9 mouse cellular contexts compared by ENCODE assay signal in the genomic region with DNA sequence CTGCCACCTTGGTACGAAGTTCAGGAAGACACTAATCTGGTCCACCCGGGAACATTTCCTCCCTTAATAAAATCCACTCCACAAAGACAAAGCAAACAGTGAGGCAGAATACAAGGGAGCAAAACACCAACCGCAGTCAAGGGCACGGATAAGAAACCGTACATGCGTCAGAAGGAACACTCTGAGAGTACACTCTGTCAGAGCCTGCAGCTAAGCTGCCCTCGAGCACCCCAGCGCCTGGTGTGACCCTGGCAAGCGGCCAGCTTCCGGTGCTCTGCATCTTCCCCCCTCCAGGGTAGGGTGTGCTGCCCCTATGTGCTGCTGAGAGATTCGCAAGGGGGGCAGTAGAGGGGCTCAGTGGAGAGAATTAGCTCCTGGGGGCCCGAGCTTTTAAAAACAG. TPM values are rescaled to one million over a fixed set of nuclear protein-coding genes. Genes with fewer than 3 reads are reported as not detected.
A peak's percentile ranks its signal among the peaks of the same experiment; 100 is the strongest.
DNase-seq lines count a peak whose midpoint lies in the region; ATAC-seq and TF ChIP-seq lines count a peak whose summit lies in the region.
"Had no signal": no experiment of that assay in that cellular context is flagged by ENCODE, and none has a peak within 500 bp of the region (broad histone marks: within the 10 kb centered on the region; RNA-seq: fewer than 3 reads in every experiment).

No protein-coding gene starts in this region.

- H3K4me3 ChIP-seq in left cerebral cortex, adult 2 months, result no peak overlapping the region
- H3K4me3 ChIP-seq in heart, embryonic 16.5 days (ENCODE audit: low read length), result no peak overlapping the region
- no peak overlapping the region for H3K4me3 ChIP-seq in limb, embryonic 11.5 days (ENCODE audit: low read depth, low read length)
- H3K4me3 ChIP-seq in midbrain, embryonic 15.5 days, result no peak overlapping the region

- H3K9ac ChIP-seq in heart, embryonic 16.5 days (ENCODE audit: low read length), result peak overlapping the region; percentile 45; the same call in 1 of the 2 replicates
- 0 out of 2 replicates have a peak overlapping the region, but pooled peaks have one; percentile 23 for H3K9ac ChIP-seq in limb, embryonic 11.5 days (ENCODE audit: low read length)
- H3K9ac ChIP-seq in midbrain, embryonic 15.5 days, result no peak overlapping the region
- H3K9ac ChIP-seq: liver, embryonic 14.5 days had no signal

- no peaks in the 10 kb centered on the region for H3K27me3 ChIP-seq in heart, embryonic 16.5 days (ENCODE audit: control insufficient read depth, insufficient read depth, low read length)
- H3K27me3 ChIP-seq in limb, embryonic 11.5 days (ENCODE audit: control insufficient read depth, insufficient read depth, low read length), result no peaks in the 10 kb centered on the region
- no peaks in the 10 kb centered on the region for H3K27me3 ChIP-seq in midbrain, embryonic 15.5 days (replicated peaks)

- 12% methylated on average over 12 of the region's 12 CpGs for WGBS in heart, embryonic 16.5 days
- 39% methylated on average over 12 of the region's 12 CpGs for WGBS in limb, embryonic 11.5 days
- WGBS in midbrain, embryonic 15.5 days, result 34% methylated on average over 12 of the region's 12 CpGs

- TF ChIP-seq CTCF in left cerebral cortex, adult 2 months (IDR thresholded peaks at IDR 0.05), result no peak; the same call in 1 of the 2 replicates

- H3K4me2 ChIP-seq in heart, embryonic 16.5 days (ENCODE audit: low read depth, low read length), result peak overlapping the region; percentile 32
- H3K4me2 ChIP-seq in limb, embryonic 11.5 days (ENCODE audit: low read depth, severe bottlenecking), result no peak overlapping the region
- H3K4me2 ChIP-seq in midbrain, embryonic 15.5 days, result no peak overlapping the region

- H3K36me3 ChIP-seq in heart, embryonic 16.5 days (ENCODE audit: control insufficient read depth, insufficient read depth), result no peaks in the 10 kb centered on the region; the same call in 1 of the 2 replicates
- no peaks in the 10 kb centered on the region for H3K36me3 ChIP-seq in limb, embryonic 11.5 days (ENCODE audit: control insufficient read depth, insufficient read depth, low read length)
- no peaks in the 10 kb centered on the region for H3K36me3 ChIP-seq in midbrain, embryonic 15.5 days (replicated peaks)

- ATAC-seq in heart, embryonic 16.5 days (replicated peaks; ENCODE audit: extremely low read depth, insufficient read depth, low FRiP score), result peak; percentile 78
- ATAC-seq in limb, embryonic 11.5 days (ENCODE audit: insufficient number of reproducible peaks, low FRiP score, low TSS enrichment, low read depth), result no peak
- ATAC-seq in midbrain, embryonic 15.5 days (replicated peaks), result no peak

- H3K9me3 ChIP-seq in heart, embryonic 16.5 days (replicated peaks; ENCODE audit: control insufficient read depth, low read length), result peaks cover 7% of the 10 kb centered on the region; the same call in 1 of the 2 replicates
- H3K9me3 ChIP-seq in limb, embryonic 11.5 days (ENCODE audit: control insufficient read depth, low read length), result no peaks in the 10 kb centered on the region
- H3K9me3 ChIP-seq in midbrain, embryonic 15.5 days, result no peaks in the 10 kb centered on the region

- 0 out of 2 replicates have a peak overlapping the region, but pooled peaks have one; percentile 0 for H3K27ac ChIP-seq in left cerebral cortex, adult 2 months
- H3K27ac ChIP-seq in heart, embryonic 16.5 days (ENCODE audit: low read length), result peak overlapping the region; percentile 84
- H3K27ac ChIP-seq in limb, embryonic 11.5 days (replicated peaks; ENCODE audit: low read depth, low read length), result no peak overlapping the region
- H3K27ac ChIP-seq in midbrain, embryonic 15.5 days, result 0 out of 2 replicates have a peak overlapping the region, but pooled peaks have one; percentile 8
- H3K27ac ChIP-seq: liver, embryonic 14.5 days had no signal

- DNase-seq in left cerebral cortex, adult 2 months (ENCODE audit: extremely low spot score in 1 of 2, low spot score in 2 of 2), result no peak
- DNase-seq in left cerebral cortex, adult 11 months (ENCODE audit: low spot score), result no peak
- DNase-seq in adrenal gland, postnatal 4 days (ENCODE audit: low spot score in 2 of 2), result peak; percentile 18 to 53
- DNase-seq in limb, embryonic 11.5 days (ENCODE audit: low spot score), result peak; percentile 44
- DNase-seq in embryo, embryonic 9.5 days (ENCODE audit: extremely low spot score), result no peak
- no peak for DNase-seq in neural tube, embryonic 10.5 days (ENCODE audit: extremely low spot score, low spot score)

- peaks cover 11% of the 10 kb centered on the region for H3K4me1 ChIP-seq in heart, embryonic 16.5 days (ENCODE audit: control insufficient read depth, insufficient read depth, low read length)
- peaks cover 3% of the 10 kb centered on the region; the same call in 1 of the 2 replicates for H3K4me1 ChIP-seq in limb, embryonic 11.5 days (ENCODE audit: control insufficient read depth, insufficient read depth, low read length)
- peaks cover 4% of the 10 kb centered on the region; the same call in 1 of the 2 replicates for H3K4me1 ChIP-seq in midbrain, embryonic 15.5 days

- intact Hi-C loops in left cerebral cortex, adult 2 months (cut with DNase I), result no loop called here

RNA-seq across cellular contexts. Expression of a gene that starts 50.2 kb away (rescaled TPM):
- total RNA-seq in left cerebral cortex, adult 2 months (2021), result 100 to 1,000 TPM; 457 to 494 TPM
- 1,000 to 10,000 TPM in 1 of 2 experiments, 100 to 1,000 TPM in 1; 986 to 1,037 TPM for total RNA-seq in adrenal gland, postnatal 4 days (2021)
- polyA plus RNA-seq in heart, embryonic 16.5 days (2015; fragmentation: Nextera tagmentation; extraction: Ambion mirVana), result 254 and 278 TPM in 2 replicates
- 585 and 598 TPM in 2 replicates for polyA plus RNA-seq in limb, embryonic 11.5 days (2014; fragmentation: Nextera tagmentation; extraction: Ambion mirVana)
- 250 and 292 TPM in 2 replicates for polyA plus RNA-seq in midbrain, embryonic 15.5 days (2015; fragmentation: Nextera tagmentation; extraction: Ambion mirVana)

Comparison
In these comparisons a context has a peak if more than half of its experiments do, and no peak if none do; other contexts are left out.
1. DNase-seq: peak in adrenal gland, postnatal 4 days (2 of 2) and limb, embryonic 11.5 days (single experiment); none in left cerebral cortex, adult 2 months (0 of 2), left cerebral cortex, adult 11 months (single experiment), embryo, embryonic 9.5 days (single experiment) and neural tube, embryonic 10.5 days (single experiment).